Mouse (Mus musculus) midbrain, postnatal 0 days (tissue): ENCODE data around the gene Fam126a. TPM values are rescaled to one million over a fixed set of nuclear protein-coding genes. Genes with fewer than 3 reads are reported as not detected.
"Not testable (repeated sequence)": the region's sequence is repeated elsewhere in the genome, so short reads cannot be mapped to it uniquely, and the experiment has no call there.

Experiments used
- ATAC-seq: fragments of 200-750 bp; cut with Nextera tagmentation; 2 replicates; pipeline ENCODE4 v1.8.0; 2017; ENCODE audit warnings: moderate number of reproducible peaks, mild to moderate bottlenecking, moderate TSS enrichment, moderate library complexity; ENCODE audit not compliant: low FRiP score
- DNase-seq: peaks from one replicate; pipeline ENCODE4 v3.0.0-alpha.2; 2015; ENCODE audit warnings: low spot score
- H3K27ac ChIP-seq: fragments of 300-500 bp; sonication (generic); 2 replicates; pipeline ENCODE4 v1.5.1; 2014; ENCODE audit warnings: low read depth, mild to moderate bottlenecking, low read length, mixed read lengths
- H3K27me3 ChIP-seq: fragments of 300-500 bp; sonication (generic); 2 replicates; pipeline ENCODE4 v1.6.1; 2014; ENCODE audit warnings: low read length, control low read depth, mixed read lengths; ENCODE audit not compliant: insufficient read depth
- H3K36me3 ChIP-seq: fragments of 300-500 bp; sonication (generic); 2 replicates; pipeline ENCODE4 v1.6.1; 2014; ENCODE audit warnings: low read length, control low read depth, mixed read lengths; ENCODE audit not compliant: insufficient read depth
- H3K4me1 ChIP-seq: fragments of 300-500 bp; sonication (generic); 2 replicates; pipeline ENCODE4 v1.6.1; 2014; ENCODE audit warnings: mild to moderate bottlenecking, control low read depth, antibody characterized with exemption, low read length, mixed read lengths; ENCODE audit not compliant: insufficient read depth
- H3K4me2 ChIP-seq: fragments of 300-500 bp; sonication (generic); 2 replicates; pipeline ENCODE4 v1.6.1; 2014; ENCODE audit warnings: low read depth, mild to moderate bottlenecking, low read length, mixed read lengths; ENCODE audit not compliant: poor library complexity, severe bottlenecking
- H3K4me3 ChIP-seq: fragments of 300-500 bp; sonication (generic); 2 replicates; pipeline ENCODE4 v1.5.1; 2014; ENCODE audit warnings: low read depth, mild to moderate bottlenecking, low read length, moderate library complexity
- H3K9ac ChIP-seq: fragments of 300-500 bp; sonication (generic); replicated peaks from 2 replicates; pipeline ENCODE4 v1.6.1; 2014; ENCODE audit warnings: mild to moderate bottlenecking, low read length, moderate library complexity, mixed read lengths; ENCODE audit not compliant: poor library complexity, severe bottlenecking
- H3K9me3 ChIP-seq: fragments of 300-500 bp; sonication (generic); 2 replicates; pipeline ENCODE4 v1.6.1; 2016; ENCODE audit warnings: low read length, control low read depth
- CTCF ChIP-seq: IDR thresholded peaks from 2 replicates; pipeline ENCODE4 v1.5.1; 2016; ENCODE audit warnings: antibody characterized with exemption, mild to moderate bottlenecking
- WGBS: fragments of 180-500 bp; shearing (Covaris S2); extraction: QIAGEN DNeasy Blood & Tissue Kit; methylation state at CpG from one replicate; pipeline ENCODE4 v1.1.7; 2014; 5-methylcytosine and 5-hydroxymethylcytosine counted together
- polyA plus RNA-seq: library from polyadenylated mRNA; unstranded; fragments of >200 nt; fragmentation: Nextera tagmentation; extraction: Ambion mirVana; gene quantifications from 2 replicates; pipeline ENCODE4 v1.2.1, GENCODE M21; 2015
- total RNA-seq: library from RNA; depleted of rRNA; stranded (reverse); fragments of >200 nt; gene quantifications from 2 replicates; pipeline ENCODE4 v1.2.3, GENCODE M21; 2014; rRNA removed

The Fam126a gene
- total and polyA plus RNA-seq, 2 experiments from 2014 or later: 19.7 to 23.7 TPM

GRCm38 (mm10) chr5:23874457-23874856 is 156.0 kb downstream of the Fam126a start:
- DNase-seq (no peak), ATAC-seq (no peak)
- no peak overlapping the region for H3K27ac ChIP-seq
- no peak overlapping the region for H3K9ac ChIP-seq
- no peak for TF ChIP-seq CTCF
- H3K4me3 ChIP-seq: no peak overlapping the region
- H3K4me1 ChIP-seq: no peaks in the 10 kb centered on the region
- no peaks in the 10 kb centered on the region for H3K9me3 ChIP-seq
- H3K27me3 ChIP-seq: no peaks in the 10 kb centered on the region
- H3K36me3 ChIP-seq: no peaks in the 10 kb centered on the region
- WGBS: 71% methylated on average over 5 of the region's 5 CpGs
- H3K4me2 ChIP-seq: no peak overlapping the region

GRCm38 (mm10) chr5:23872586-23872985 is 157.9 kb downstream of the Fam126a start:
- Histone ChIP-seq H3K27ac (no peak overlapping the region), H3K4me3 (no peak overlapping the region), H3K4me2 (no peak overlapping the region), H3K27me3 (no peaks in the 10 kb centered on the region), H3K4me1 (no peaks in the 10 kb centered on the region), H3K36me3 (no peaks in the 10 kb centered on the region), H3K9ac (no peak overlapping the region), H3K9me3 (no peaks in the 10 kb centered on the region)
- 87% methylated on average over 6 of the region's 6 CpGs for WGBS
- DNase-seq (no peak), ATAC-seq (no peak)
- TF ChIP-seq CTCF: no peak

- H3K4me3 ChIP-seq, H3K4me2 ChIP-seq, H3K27ac ChIP-seq, DNase-seq, H3K27me3 ChIP-seq, ATAC-seq, H3K9me3 ChIP-seq, H3K9ac ChIP-seq, H3K36me3 ChIP-seq, H3K4me1 ChIP-seq: not testable (repeated sequence)
- 92% methylated on average over 2 of the region's 2 CpGs for WGBS
These were observed 159.2 kb downstream of the Fam126a start for GRCm38 (mm10) chr5:23871323-23871722.

- Histone ChIP-seq H3K4me3 (no peak overlapping the region), H3K4me2 (no peak overlapping the region), H3K9ac (no peak overlapping the region), H3K36me3 (no peaks in the 10 kb centered on the region), H3K27ac (no peak overlapping the region), H3K4me1 (no peaks in the 10 kb centered on the region), H3K9me3 (no peaks in the 10 kb centered on the region), H3K27me3 (no peaks in the 10 kb centered on the region)
- ATAC-seq (no peak), DNase-seq (no peak)
- 82% methylated on average over 5 of the region's 5 CpGs for WGBS
- TF ChIP-seq CTCF: no peak
These were observed 164.5 kb downstream of the Fam126a start for GRCm38 (mm10) chr5:23865941-23866340.

Other genes starting within 250 kb of the Fam126a start
- gene Pus7, start 247.0 kb downstream of the Fam126a start, total RNA-seq: 13.4 and 16.0 TPM in 2 replicates
- 12.3 and 13.7 TPM in 2 replicates for gene Pus7, start 247.0 kb downstream of the Fam126a start, polyA plus RNA-seq
- gene Rint1, start 243.0 kb downstream of the Fam126a start, total RNA-seq: 25.9 and 26.7 TPM in 2 replicates
- 21.7 and 22.3 TPM in 2 replicates for gene Rint1, start 243.0 kb downstream of the Fam126a start, polyA plus RNA-seq
- gene Tomm7, start 186.5 kb downstream of the Fam126a start, total RNA-seq: 15.6 and 22.8 TPM in 2 replicates
- 75.9 and 78.4 TPM in 2 replicates for gene Tomm7, start 186.5 kb downstream of the Fam126a start, polyA plus RNA-seq
- 149 and 188 TPM in 2 replicates for gene Klhl7, start 69.9 kb upstream of the Fam126a start, total RNA-seq
- gene Klhl7, start 69.9 kb upstream of the Fam126a start, polyA plus RNA-seq: 114 and 123 TPM in 2 replicates
- 10.6 and 14.0 TPM in 2 replicates for gene Nupl2, start 134.3 kb upstream of the Fam126a start, total RNA-seq
- gene Nupl2, start 134.3 kb upstream of the Fam126a start, polyA plus RNA-seq: 9.0 and 9.4 TPM in 2 replicates